Mouse (Mus musculus) thymus, postnatal 4 days (tissue): ENCODE measurements around the gene Gm29666.
A peak's percentile ranks its signal among the peaks of the same experiment; 100 is the strongest.

ENCODE experiments used
- DNase-seq: peaks from one replicate; pipeline ENCODE4 v3.0.0; 2021

Gene Gm29666

DNA sequence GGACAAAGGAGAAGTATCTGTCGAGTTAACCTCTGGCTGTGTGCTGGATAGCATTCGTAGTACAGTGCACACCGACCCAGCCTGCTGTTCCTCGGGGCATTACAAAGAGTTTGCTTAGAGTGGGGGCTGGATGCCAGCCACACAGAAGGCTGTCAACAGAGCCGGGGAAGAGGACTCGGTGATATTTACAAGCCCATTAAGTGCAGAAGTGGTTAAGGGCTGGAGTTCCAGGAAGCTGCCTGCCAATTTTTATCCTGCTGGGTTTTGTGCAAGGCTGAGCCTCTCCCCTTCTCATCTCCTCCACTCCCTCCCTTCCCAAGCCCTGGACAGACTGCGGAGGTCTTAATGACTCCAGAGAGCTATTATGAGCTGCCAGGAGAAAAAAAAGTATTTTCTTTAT lies 21.8 kb downstream of the Gm29666 start:
- no peak for DNase-seq

- no peak for DNase-seq
These were observed 23.2 kb downstream of the Gm29666 start for GRCm38 (mm10) chr15:84896664-84897063.

DNA sequence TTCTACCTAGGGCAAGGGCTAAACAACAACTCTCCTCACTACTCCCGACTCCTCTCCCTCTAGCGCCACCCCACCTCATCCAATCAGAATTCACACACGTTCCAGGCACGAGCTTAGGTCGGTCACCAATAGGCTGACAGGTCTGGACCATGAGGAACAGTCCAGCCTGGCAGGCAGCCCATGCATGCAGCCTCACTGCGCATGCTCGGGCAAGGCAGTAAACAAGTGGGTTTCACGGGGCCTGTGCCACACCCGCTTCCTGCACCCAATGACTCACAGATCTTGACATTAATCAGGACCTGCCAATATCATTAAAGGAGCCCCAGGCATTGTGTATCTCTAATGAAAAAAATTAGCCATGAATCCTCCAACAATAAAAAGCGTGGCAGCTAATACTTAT lies 23.6 kb downstream of the Gm29666 start:
- DNase-seq: peak; percentile 7

DNA sequence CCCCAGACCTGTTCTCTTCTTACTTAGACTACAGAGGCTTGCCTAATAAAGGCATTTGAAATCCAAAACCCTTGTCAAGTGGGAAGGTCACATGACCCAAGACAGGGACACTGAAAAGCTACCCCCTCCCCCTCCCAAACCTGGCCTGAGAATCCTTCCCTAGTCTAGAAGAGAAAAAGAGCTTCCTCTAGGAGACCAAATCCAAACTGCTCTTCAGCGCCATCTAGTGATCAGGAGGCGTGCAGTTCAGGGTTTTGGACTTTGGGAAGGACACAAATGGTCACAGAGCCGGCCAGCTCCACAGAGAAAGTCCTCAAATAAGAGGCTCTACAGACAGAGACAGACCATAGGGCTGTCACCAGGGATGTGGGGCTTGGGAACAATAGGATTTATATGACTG lies 28.2 kb downstream of the Gm29666 start:
- DNase-seq: peak; percentile 54

DNA sequence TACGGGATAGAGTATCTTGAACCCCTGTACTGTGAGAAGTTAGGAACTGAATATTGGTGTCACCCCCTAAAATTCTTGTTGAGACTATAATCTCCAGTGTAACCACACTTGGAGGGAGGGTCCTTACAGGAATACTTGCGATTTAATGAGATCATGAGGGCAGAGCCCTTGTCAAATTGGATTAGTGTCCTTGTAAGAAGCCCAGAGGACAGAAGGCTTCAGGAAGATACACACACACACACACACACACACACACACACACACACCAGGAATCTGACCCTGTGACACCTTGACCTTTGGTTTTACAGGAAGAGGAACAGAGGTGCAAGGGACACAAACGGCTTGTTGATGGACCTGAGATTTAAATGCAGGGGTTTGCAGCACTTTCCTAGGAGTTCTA lies 28.6 kb downstream of the Gm29666 start:
- DNase-seq: no peak

- DNase-seq: no peak
These were observed 31.8 kb downstream of the Gm29666 start for GRCm38 (mm10) chr15:84888066-84888465.

DNA sequence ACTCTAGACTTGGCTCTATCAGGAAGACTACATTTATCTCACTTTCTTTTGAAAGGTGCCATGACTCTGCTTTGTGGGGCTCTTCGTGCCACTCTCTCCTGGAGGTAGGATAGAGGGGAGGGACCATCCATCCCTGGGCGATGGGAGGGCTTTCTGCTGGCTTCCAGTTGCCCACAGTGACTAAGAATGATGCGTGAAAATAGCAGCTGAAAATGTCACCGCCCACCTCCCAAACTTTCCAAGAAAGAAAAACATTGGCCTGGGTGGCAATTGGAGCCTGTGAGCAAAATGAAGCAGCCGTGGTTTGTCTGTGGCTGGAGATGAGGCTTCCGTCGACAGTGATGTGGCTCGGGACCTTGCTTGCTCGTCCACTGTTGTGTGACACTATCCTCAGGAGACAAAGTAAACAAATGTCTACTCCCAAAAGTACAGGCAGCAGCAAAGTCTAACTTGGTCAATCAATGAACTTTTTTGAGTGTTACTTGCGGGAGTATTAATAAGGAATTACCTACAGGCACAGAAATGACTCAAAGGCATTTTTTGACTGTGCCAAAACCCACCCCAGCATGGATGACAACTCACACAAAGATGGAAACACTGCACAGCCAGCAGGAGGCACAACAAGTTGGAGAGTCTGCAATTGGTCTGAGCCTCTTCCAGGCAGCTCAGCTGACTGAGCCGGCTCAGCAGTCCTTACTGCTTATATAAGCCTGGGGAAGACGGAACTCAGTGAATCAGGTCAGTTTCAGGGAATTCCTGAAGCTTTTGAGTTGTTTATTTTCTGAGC lies 42.6 kb downstream of the Gm29666 start:
- no peak for DNase-seq

GRCm38 (mm10) chr15:84873867-84874266 lies 46.0 kb downstream of the Gm29666 start:
- no peak for DNase-seq

- no peak for DNase-seq
These were observed 46.8 kb downstream of the Gm29666 start for GRCm38 (mm10) chr15:84873079-84873478.

DNA sequence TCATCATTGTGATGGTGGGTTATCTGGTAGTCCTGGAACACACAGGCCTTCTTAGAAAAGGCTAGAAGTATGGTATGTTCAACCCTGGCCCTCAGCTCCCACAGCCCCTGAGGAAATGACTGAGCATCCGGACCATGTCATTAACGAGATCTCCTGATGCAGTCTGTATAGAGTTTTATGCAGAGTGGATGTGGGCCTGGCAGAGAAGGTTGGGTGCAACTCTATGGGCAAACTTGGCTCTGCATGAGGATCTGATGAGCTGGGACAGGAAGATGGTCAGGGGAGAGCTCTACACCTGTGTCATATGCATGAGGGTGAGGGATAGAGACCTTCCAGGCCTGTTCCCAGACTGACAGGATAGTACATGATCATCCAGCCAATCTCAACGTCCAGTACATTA lies 48.0 kb downstream of the Gm29666 start:
- no peak for DNase-seq

DNA sequence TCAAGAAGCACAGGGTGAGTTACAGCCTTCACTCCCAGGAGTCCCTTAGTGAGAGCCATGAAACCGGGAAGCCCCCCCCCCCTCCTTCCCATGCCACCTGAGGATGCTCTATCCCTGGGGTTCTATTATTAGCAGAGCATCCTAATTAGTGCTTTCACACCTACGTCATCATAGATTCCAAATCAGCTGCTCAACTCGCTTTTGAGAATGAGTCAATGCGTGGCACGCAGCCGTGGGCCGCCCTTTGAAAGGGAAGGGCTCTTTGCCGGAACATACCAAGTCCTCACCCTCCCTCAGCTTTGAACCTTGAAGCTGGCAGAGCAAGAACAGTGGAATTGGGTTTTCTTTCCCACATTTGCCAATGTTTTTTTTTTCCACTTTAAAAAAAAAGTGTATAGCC lies 57.9 kb downstream of the Gm29666 start:
- DNase-seq: no peak
